Mouse (Mus musculus): Measurements from ENCODE around the gene Kank2. TPM values are rescaled to one million over a fixed set of nuclear protein-coding genes. Genes with fewer than 3 reads are reported as not detected.
A peak's percentile ranks its signal among the peaks of the same experiment; 100 is the strongest.

Gene Kank2
- polyA plus RNA-seq, 1 experiment from 2014 or later, result 5.0 TPM

DNA sequence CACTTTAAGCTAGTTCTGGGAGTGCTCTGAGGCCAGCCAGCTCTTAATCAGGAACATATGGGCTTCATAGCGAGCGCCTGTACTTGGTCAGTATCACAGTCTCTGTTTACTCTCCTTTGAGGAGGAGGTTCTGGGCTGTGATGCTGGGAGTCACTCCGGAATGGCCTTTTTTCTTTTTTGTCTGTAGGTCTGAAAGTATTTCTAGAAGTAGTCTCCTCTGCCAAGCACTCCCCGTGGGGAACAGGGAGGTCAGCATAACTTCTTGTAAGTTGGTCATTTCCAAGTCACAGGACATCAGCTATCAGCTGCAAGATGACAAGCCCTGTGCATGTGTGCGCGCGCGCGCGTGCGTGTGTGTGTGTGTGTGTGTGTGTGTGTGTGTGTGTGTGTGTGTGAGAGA, 30.6 kb downstream of the Kank2 start:
- ATAC-seq (ENCODE audit: low read depth), result no peak
- H3K27ac ChIP-seq (ENCODE audit: low read length), result no peak overlapping the region
- WGBS (ENCODE audit: insufficient replicate concordance), result 81% methylated on average over 11 of the region's 11 CpGs

DNA sequence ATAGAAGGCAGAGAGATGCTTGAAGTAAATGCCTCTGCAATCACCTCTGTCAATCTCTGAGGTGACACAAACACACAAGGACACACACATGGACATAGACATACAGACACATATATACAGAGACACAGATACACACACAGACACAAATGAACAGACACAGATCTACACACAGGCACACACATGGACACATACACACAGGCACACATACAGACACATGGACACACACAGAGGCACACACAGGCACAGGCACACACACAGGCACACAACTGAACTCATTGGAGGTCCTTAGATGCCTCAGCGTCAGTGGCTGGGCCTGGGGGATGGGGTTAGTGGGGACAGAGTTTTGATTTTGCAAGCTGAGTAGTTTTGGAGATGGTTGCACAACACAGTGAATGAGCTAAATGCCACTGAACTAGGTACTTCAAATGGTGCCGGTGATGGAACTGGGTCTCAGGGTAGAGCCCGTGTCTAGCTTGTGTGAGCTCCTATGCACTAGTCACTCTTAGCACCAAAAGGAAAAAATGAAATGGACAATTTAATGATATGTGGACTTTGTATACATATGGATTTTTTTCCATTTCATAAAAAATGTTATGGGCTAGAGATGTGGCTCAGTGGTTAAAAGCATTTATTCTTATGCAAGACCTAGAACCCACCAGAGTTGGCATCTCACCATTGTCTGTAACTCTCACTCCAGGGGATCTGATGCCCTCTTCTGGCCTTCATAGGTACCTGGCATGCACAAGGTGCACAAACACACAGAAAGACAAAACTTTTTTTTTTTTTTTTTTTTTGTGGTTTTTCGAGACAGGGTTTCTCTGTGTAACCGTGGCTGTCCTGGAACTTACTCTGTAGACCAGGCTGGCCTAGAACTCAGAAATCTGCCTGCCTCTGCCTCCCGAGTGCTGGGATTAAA, 34.2 kb downstream of the Kank2 start:
- Histone ChIP-seq H3K9ac (ENCODE audit: low read depth, low read length) (no peak overlapping the region), H3K4me1 (ENCODE audit: control insufficient read depth, low read depth, low read length) (peaks cover 21% of the 10 kb centered on the region), H3K4me3 (ENCODE audit: low read depth, low read length) (no peak overlapping the region), H3K27ac (ENCODE audit: low read length) (0 out of 2 replicates have a peak overlapping the region, but pooled peaks have one; percentile 20), H3K4me2 (ENCODE audit: low read depth, low read length) (no peak overlapping the region), H3K9me3 (replicated peaks; ENCODE audit: control insufficient read depth, low read length) (no peaks in the 10 kb centered on the region), H3K27me3 (ENCODE audit: control insufficient read depth, insufficient read depth, low read depth, low read length) (no peaks in the 10 kb centered on the region), H3K36me3 (ENCODE audit: control insufficient read depth, insufficient read depth) (no peaks in the 10 kb centered on the region)
- WGBS (ENCODE audit: insufficient replicate concordance), result 73% methylated on average over 6 of the region's 6 CpGs
- ATAC-seq (ENCODE audit: low read depth), result no peak

More for the DNA sequence above, 30.6 kb downstream of the Kank2 start:
- no peaks in the 10 kb centered on the region; the same call in 1 of the 2 replicates for H3K36me3 ChIP-seq (ENCODE audit: control insufficient read depth, insufficient read depth)
- no peak overlapping the region for H3K9ac ChIP-seq (ENCODE audit: low read depth, low read length)
- no peaks in the 10 kb centered on the region for H3K9me3 ChIP-seq (replicated peaks; ENCODE audit: control insufficient read depth, low read length)
- H3K4me2 ChIP-seq (ENCODE audit: low read depth, low read length), result no peak overlapping the region
- no peaks in the 10 kb centered on the region for H3K27me3 ChIP-seq (ENCODE audit: control insufficient read depth, insufficient read depth, low read depth, low read length)
- H3K4me3 ChIP-seq (ENCODE audit: low read depth, low read length), result no peak overlapping the region
- H3K4me1 ChIP-seq (ENCODE audit: control insufficient read depth, low read depth, low read length), result peaks cover 3% of the 10 kb centered on the region

DNA sequence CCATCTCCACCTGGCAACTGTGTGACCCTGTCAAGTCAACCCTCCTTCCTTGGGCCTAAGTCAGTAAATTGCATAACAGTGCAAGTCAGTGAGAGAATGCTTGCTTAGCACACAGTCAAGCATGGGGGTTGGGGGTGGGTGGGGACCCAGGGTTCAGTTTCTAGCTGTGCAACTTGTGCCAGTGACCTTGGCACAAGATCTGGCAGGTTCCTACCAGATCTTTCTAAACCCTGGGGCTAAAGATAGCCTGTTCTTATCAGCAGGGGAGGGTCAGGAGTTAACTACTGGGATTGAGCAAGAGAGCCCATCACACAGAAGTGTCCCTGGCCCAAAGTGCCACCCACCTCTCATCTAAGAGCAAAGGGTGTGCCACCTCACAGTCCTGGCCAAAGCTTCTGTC, 36.4 kb downstream of the Kank2 start:
- no peak for ATAC-seq (ENCODE audit: low read depth)
- Histone ChIP-seq H3K4me3 (ENCODE audit: low read depth, low read length) (no peak overlapping the region), H3K4me2 (ENCODE audit: low read depth, low read length) (no peak overlapping the region), H3K36me3 (ENCODE audit: control insufficient read depth, insufficient read depth) (peaks cover 2% of the 10 kb centered on the region), H3K27ac (ENCODE audit: low read length) (peak overlapping the region; percentile 48; the same call in 1 of the 2 replicates), H3K4me1 (ENCODE audit: control insufficient read depth, low read depth, low read length) (peaks cover 34% of the 10 kb centered on the region), H3K9me3 (replicated peaks; ENCODE audit: control insufficient read depth, low read length) (no peaks in the 10 kb centered on the region), H3K27me3 (ENCODE audit: control insufficient read depth, insufficient read depth, low read depth, low read length) (no peaks in the 10 kb centered on the region), H3K9ac (ENCODE audit: low read depth, low read length) (no peak overlapping the region)

DNA sequence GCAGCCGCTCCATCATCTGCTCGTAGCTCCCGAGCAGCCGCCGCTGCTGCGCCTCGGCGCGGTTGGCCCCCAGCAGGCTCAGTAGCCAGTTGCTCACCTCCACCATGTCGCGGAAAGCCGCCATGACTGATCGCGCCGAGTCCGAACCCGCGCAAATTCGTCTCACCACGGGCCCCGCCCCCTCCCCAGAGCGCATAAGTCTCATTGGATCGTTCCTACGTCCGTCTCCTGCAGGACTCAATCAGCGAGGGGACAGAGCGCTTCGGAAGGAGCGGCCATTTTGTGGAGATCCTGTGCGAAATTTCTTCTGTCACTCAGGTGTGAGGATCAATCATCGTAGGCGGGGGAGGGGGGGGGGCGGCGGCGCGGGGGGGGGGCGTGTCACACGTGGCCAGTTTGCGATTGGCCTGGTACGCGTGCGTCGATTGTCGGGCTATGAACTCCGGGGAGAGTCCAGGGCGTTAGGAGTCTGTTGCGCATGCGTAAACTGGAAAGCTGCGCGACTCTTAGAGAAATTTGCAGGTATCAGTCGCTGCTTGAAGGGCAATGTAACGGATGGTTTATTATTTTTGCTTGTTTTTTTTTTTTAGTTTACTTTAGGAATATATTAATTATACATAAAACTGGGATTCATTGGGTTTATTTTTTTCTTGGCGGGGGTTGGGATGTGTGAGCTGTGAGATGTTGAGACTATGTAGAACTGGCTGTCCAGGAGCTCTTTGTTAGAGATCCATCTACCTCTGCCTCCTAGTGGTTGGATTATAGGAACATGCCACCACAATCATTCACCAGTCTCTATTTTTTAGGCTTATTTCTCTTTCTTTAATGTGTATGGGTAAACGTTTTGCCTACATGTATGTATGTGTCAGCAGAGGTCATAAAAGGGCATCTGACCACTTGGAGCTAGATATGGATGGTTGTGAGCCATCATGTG, 38.1 kb downstream of the Kank2 start, which contains the start of gene Spc24:
Spc24 (minus strand) TSS at position 149 of the 934 bp plus-strand sequence.
- Histone ChIP-seq H3K4me3 (ENCODE audit: low read depth, low read length) (peak within 1 kb of the TSS; percentile 93), H3K4me1 (ENCODE audit: control insufficient read depth, low read depth, low read length) (peaks cover 34% of the 10 kb centered on the region), H3K27me3 (ENCODE audit: control insufficient read depth, insufficient read depth, low read depth, low read length) (no peaks in the 10 kb centered on the region), H3K9ac (ENCODE audit: low read depth, low read length) (peak within 1 kb of the TSS; percentile 93), H3K36me3 (ENCODE audit: control insufficient read depth, insufficient read depth) (peaks cover 15% of the 10 kb centered on the region), H3K9me3 (replicated peaks; ENCODE audit: control insufficient read depth, low read length) (no peaks in the 10 kb centered on the region), H3K4me2 (ENCODE audit: low read depth, low read length) (peak within 1 kb of the TSS; percentile 64), H3K27ac (ENCODE audit: low read length) (peak within 1 kb of the TSS; percentile 78)
- peak; percentile 94 for ATAC-seq (ENCODE audit: low read depth)
- under 1% methylated on average over 53 of the region's 54 CpGs for WGBS (ENCODE audit: insufficient replicate concordance)

DNA sequence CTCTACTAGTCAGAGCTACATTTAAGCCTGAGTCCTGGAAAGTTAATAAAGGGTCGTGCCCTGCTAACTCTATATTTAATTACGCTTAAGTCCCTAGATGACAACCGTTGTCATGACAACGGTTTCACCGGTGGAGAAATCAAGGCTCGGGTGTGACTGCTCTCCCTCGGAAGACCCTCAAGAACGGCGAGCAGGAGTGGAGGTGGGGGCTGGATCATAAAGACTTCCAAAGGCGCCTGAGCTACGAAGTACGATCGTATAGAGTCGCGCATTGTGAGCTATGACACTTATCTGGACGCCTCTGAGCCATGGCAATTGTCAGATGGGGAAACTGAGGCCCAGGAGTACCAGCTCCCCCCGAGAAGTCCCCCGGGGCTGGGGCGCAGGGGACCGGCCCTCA, 38.8 kb downstream of the Kank2 start:
- Histone ChIP-seq H3K4me2 (ENCODE audit: low read depth, low read length) (peak overlapping the region; percentile 64), H3K27me3 (ENCODE audit: control insufficient read depth, insufficient read depth, low read depth, low read length) (no peaks in the 10 kb centered on the region), H3K9me3 (replicated peaks; ENCODE audit: control insufficient read depth, low read length) (no peaks in the 10 kb centered on the region), H3K4me1 (ENCODE audit: control insufficient read depth, low read depth, low read length) (peaks cover 34% of the 10 kb centered on the region), H3K4me3 (ENCODE audit: low read depth, low read length) (peak overlapping the region; percentile 93), H3K36me3 (ENCODE audit: control insufficient read depth, insufficient read depth) (peaks cover 16% of the 10 kb centered on the region), H3K9ac (ENCODE audit: low read depth, low read length) (peak overlapping the region; percentile 93), H3K27ac (ENCODE audit: low read length) (peak overlapping the region; percentile 78)
- no peak for ATAC-seq (ENCODE audit: low read depth)
- under 1% methylated on average over 20 of the region's 20 CpGs for WGBS (ENCODE audit: insufficient replicate concordance)

DNA sequence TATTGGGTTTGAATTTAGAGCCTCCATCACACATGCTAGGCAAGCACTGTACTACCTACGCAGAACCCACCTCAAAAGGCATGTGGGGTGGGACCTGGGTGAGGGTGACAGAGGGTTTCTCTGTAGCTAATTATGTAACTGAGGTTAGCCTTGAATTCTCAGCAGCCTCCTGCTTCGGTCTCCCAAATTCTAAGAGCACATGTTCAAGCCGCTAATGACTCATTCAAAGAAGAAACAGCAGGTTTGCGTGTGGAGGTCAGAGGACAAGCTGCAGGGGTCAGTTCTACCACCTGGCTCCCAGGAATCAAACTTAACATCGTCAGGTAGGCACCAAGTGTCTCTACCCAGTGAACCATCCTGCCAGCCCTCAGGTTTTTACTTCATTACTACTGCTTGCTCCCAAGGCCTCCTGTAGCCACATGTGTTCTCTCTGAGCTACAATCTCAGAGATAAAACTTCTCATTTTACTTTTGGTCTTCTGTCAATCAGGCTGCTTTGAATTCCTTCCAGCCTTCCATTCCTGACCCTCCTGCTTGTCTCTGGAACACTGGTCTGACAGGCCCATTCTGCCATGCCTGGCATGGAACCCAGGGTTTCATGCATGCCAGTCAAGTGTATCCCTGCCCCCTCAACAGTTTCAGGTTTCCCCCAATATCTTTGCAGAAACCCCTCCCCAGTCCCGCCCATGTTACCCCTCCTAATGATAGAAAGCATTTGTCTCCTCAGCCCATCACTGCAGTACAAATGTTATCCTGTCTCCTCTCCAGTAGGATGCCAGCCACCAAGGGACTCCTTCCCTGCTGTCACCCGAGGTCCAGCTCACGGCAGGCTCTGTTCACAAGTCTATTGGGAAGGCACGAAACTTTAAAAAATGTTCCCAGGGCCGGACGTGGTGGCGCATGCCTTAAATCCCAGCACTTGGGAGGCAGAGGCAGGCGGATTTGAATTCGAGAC, 39.7 kb downstream of the Kank2 start:
- Histone ChIP-seq H3K27me3 (ENCODE audit: control insufficient read depth, insufficient read depth, low read depth, low read length) (no peaks in the 10 kb centered on the region), H3K4me2 (ENCODE audit: low read depth, low read length) (peak overlapping the region; percentile 64), H3K4me3 (ENCODE audit: low read depth, low read length) (peak overlapping the region; percentile 93), H3K4me1 (ENCODE audit: control insufficient read depth, low read depth, low read length) (peaks cover 32% of the 10 kb centered on the region), H3K27ac (ENCODE audit: low read length) (no peak overlapping the region), H3K9me3 (replicated peaks; ENCODE audit: control insufficient read depth, low read length) (no peaks in the 10 kb centered on the region), H3K36me3 (ENCODE audit: control insufficient read depth, insufficient read depth) (peaks cover 18% of the 10 kb centered on the region), H3K9ac (ENCODE audit: low read depth, low read length) (peak overlapping the region; percentile 93)
- 54% methylated on average over 14 of the region's 14 CpGs for WGBS (ENCODE audit: insufficient replicate concordance)
- ATAC-seq (ENCODE audit: low read depth), result no peak

DNA sequence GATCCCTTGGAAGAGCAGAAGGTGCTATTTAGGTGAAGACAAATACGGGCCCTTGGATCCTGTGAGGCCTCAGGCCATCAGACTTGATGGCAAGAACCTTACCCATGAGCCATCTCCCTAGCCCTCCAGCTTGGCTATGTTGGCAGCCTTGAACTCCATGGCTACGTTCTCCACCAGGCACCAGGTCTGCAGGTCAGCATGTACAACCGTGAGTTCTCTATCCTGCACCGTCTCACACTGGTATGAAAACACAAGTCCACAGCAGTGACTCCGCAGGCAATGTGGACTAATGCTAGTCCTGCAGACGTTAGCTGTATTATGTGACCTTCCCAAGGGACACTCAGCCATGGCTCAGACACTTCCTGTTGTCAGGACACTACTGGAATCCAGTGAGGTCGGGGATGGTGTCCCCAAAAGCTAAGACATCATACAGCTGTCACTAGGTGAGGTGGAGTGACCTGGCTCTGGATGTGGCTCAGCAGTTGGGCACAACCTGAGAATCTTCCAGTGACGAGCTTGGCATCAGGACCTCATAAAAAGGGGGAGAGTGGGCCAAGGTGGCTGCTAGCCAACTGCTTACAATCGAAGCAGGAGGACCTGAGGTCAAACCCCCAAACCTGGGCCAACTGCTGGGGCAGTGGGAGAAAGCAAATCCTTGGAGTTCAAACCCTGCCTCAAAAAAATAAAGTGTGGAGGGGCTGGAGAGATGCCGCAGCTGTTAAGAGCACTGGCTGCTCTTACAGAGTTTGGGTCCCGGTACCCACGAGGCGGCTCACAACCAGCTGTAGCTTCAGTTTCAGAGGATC, 43.8 kb downstream of the Kank2 start:
- Histone ChIP-seq H3K4me2 (ENCODE audit: low read depth, low read length) (no peak overlapping the region), H3K27ac (ENCODE audit: low read length) (no peak overlapping the region), H3K4me3 (ENCODE audit: low read depth, low read length) (no peak overlapping the region), H3K36me3 (ENCODE audit: control insufficient read depth, insufficient read depth) (peaks cover 18% of the 10 kb centered on the region), H3K9me3 (replicated peaks; ENCODE audit: control insufficient read depth, low read length) (no peaks in the 10 kb centered on the region), H3K4me1 (ENCODE audit: control insufficient read depth, low read depth, low read length) (peaks cover 14% of the 10 kb centered on the region), H3K9ac (ENCODE audit: low read depth, low read length) (no peak overlapping the region), H3K27me3 (ENCODE audit: control insufficient read depth, insufficient read depth, low read depth, low read length) (no peaks in the 10 kb centered on the region)
- ATAC-seq (ENCODE audit: low read depth), result no peak
- WGBS (ENCODE audit: insufficient replicate concordance), result 79% methylated on average over 13 of the region's 13 CpGs

Measured in liver, embryonic 16.5 days (tissue).